Mouse (Mus musculus) frontal cortex, postnatal 25 days (tissue): ENCODE data around the gene Flot1.
"Not testable (repeated sequence)": the region's sequence is repeated elsewhere in the genome, so short reads cannot be mapped to it uniquely, and the experiment has no call there.

Source experiments
- DNase-seq, 2 experiments: peaks; one replicate each; pipeline ENCODE4 v3.0.0; 2022; ENCODE audit warnings: low spot score in 2 of 2

Flot1 gene

DNA sequence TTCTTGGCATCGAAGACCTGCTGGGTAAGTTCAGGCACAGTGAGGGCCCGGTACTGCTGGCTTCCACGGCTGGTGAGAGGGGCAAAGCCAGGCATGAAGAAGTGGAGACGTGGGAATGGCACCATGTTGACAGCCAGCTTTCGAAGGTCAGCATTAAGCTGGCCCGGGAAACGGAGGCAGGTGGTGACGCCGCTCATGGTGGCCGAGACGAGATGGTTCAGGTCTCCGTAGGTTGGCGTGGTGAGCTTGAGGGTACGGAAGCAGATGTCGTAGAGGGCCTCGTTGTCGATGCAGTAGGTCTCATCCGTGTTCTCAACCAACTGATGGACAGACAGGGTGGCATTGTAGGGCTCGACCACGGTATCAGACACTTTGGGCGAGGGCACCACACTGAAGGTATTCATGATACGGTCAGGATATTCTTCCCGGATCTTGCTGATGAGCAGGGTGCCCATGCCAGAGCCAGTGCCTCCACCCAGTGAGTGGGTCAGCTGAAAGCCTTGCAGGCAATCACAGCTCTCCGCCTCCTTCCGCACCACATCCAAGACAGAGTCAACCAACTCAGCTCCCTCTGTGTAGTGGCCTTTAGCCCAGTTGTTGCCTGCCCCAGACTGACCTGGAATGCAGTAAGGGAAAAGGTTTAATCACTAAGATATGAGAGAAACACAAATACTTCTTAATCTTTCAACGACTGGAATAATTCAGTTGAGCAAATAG lies 12.6 kb downstream of the Flot1 start:
- DNase-seq: no peak

DNA sequence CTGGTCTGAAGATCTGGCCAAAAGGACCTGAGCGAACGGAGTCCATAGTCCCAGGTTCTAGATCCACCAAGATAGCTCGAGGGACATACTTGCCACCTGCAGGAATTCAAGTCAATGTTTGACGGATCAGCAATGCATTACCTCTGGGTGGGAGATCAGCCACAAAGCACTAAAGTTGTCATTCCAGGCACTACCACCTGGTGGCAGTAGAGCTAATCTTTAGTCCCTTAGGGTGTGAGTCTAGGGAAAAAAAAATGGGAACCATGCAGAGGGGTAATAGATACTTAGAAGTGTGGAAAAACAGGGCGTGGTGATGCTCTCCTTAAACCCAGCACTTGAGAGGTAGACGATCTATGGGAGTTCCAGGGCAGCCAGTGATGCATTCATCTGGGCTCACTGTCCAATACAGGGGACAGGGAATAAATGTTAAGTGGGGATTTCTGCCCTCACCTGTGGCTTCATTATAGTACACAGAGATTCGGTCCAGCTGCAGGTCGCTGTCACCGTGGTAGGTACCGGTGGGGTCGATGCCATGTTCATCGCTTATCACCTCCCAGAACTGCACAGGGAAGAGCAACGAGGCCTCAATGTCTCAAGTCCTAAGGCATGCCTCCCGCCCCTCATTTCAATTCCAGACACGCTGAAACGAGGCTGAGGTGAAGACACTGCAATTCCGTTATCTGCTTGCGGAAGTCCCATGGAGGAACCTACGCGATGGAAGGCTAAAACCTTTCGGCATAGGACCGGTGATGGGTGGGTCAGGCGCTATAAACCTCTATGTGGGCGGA lies 13.3 kb downstream of the Flot1 start:
- peak; percentile 87 to 92 for DNase-seq

DNA sequence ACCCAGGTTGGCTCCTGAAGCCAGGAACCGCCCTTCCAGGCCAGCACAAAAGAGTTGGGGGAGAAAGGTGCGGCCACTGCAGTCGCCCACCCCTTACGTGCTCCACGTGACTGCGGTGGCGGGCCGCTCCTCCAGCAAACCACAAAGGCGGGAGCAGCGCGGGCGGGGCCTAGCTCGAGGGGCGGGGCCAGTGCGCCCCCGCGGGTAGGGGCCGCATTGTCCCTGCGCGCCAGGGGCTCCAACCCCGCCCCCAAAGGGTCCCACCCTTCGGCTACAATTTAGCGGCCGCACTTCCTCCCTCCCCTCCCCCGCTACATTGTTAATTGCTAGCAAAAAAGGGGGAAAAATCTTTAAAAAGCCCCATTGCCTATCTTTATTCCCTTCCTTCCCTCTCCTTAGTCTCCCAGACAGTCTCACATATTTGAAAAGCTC lies 14.0 kb downstream of the Flot1 start:
- DNase-seq: peak; percentile 60 to 75

DNA sequence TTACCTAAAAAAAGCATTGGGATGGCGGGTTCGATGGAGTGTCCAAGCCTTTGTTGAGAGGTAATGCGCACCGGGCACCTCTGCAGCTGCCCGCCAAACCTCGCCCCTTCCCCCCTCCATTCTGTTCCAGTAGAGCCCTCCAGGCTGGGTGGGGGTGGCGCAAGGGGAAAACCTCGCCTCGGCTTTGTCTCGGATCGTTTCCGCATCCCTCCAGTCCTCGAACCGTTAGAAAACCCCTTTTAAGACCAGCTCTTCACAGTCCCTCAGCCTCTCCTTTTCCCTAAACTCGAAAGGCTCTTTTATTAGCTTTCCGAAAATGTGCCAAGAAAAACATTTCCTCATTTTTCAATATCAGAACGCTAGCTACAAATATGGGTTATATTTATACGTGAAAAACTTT lies 14.5 kb downstream of the Flot1 start:
- DNase-seq: no peak

DNA sequence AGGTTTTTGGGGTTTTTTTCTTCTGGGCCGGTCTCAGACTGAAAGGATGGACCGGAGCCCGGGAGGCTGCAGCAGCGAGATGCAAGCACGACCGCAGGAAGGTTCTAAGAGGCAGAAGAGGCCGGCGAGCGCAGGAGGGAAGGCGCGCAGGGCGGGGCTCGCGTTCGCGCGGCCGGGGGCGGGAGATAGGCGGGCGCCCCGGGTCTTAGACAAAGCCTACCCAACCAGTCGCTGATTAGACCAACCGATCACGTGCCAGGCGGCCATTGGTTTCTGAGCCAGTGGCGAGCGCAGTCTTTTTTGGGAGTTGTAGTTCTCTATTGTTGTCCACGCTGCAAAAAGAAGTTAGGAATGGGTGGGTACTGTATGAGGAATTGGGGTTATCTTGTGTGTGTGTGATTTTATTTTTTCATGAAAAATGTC lies 15.1 kb downstream of the Flot1 start, which contains the start of gene Tubb5:
Tubb5 (minus strand) TSS at position 185 of the 423 bp plus-strand sequence.
- DNase-seq: peak; percentile 94 to 95

DNA sequence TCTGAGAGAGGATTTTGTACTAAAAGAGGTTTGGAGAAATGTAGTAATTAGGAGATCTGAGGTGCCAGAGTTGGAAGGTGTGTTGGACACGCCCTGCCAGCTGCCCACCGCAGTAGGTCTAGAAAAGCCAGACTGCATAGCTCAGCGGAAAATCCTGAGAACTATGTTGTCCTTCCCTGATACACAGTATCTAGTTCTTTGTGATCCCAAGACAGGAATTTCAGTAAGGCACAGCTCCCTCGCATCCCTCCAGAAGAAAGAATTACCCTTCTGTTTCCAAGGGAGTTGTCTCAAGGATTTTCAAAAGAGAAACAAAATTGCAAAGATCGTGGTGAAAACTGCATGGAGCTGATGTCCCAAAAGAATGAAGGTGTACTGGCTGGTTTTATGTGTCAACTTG lies 15.5 kb downstream of the Flot1 start:
- DNase-seq: no peak

DNA sequence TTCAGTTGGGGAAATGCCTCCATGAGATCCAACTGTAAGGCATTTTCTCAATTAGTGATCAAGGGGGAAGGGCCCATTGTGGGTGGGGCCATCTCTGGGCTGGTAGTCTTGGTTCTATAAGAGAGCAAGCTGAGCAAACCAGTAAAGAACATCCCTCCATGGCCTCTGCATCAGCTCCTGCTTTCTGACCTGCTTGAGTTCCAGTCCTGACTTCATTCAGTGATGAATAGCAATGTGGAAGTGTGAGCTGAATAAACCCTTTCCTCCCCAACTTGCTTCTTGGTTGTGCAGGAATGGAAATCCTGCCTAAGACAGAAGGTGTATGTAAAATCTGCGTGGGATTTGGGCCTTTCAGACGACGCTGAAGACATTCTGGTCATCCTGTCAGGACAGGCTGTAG lies 16.0 kb downstream of the Flot1 start:
- not testable (repeated sequence) for DNase-seq

DNA sequence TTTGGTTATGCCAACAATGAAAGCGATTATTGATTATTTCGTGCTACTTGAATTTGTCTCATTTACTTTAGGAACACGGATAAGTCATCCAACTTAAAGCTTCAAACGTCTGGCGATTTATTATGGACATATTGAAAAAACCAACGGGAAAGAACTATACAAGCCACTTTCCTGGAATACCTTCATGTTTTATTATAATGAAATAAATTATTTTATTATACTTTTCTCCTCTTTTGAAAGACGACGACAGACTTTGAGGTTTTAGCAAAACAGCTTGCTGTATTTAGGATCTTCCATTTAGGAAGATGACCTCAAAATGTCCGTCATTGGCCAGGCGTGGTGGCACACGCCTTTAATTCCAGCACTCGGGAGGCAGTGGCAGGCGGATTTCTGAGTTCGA lies 17.5 kb downstream of the Flot1 start:
- no peak for DNase-seq

DNA sequence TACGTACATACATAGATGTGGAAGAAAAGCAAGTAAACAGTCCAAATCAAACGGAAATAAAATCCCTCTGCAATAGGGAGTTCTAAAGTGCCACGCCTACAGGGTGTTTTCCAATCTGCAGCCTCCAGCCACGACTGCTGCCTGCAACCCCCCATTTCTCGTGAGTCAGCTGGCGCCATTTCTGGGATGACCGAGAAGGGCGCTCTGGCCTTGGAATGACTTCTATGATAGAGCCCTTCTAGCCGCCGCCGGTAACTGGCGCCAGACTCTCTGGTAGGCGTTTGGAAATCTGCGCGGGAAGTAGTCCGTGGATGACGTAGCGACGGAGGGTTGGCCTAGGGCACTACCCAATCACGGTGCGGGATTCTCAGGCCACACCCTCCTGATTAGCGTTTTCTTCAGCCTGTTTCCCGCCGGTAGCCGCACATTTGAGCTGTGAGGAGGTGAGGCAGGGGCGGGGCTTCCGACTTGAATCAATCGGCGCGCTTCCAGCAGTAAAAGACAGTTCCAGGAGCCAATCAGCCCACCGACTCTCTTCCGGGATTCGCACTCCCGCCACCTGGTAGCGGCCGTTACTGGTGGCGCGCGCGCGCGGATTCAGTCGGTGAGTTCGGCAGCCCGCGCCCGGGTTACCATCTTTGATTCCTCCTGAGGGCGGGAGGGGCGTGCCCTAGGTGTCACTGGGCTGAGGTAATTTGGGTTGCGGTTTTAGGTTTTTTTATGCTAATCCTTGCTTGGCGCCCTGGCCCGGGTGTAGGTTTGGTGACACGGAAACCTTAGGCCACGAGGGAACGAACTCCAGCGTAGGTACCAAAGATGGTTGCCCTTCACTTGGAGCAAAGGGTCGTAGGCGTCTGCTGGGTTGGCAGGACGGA lies 18.3 kb downstream of the Flot1 start, which contains the start of gene Mdc1:
Mdc1 (plus strand) TSS at position 440 of the 875 bp plus-strand sequence.
- peak; percentile 97 to 98 for DNase-seq

DNA sequence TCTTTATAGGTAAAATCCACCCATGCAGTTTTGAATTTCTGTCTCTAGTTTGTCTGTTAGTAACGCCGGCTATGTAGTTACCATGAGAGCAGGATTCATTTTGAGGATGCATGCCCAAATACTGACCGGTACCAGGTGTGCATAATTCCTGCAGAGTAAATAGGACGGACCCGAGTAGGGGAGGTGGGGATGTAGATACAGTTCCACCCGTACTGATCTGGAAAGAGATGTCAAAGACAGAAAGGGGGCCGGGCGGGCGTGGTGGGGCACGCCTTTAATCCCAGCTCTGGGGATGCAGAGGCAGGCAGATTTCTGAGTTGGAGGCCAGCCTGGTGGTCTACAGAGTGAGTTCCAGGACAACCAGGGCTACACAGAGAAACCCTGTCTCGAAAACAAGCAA lies 19.0 kb downstream of the Flot1 start:
- DNase-seq: no peak

DNA sequence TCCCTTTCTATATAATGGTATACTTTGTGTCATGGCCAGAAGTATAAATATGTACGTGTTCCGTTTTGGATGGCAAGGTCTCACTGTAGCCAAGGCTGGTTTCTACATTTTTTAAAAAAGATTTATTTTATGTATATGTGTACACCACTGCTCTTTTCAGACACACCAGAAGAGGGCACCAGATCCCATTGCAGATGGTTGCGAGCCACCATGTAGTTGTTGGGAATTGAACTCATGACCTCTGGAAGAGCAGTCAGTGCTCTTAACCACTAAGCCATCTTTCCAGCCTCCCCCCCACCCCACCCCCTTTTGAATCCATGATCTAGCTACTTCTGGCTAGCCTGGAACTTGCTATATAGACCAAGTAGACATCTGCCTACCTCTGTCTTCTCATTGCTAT lies 20.5 kb downstream of the Flot1 start:
- DNase-seq: no peak

DNA sequence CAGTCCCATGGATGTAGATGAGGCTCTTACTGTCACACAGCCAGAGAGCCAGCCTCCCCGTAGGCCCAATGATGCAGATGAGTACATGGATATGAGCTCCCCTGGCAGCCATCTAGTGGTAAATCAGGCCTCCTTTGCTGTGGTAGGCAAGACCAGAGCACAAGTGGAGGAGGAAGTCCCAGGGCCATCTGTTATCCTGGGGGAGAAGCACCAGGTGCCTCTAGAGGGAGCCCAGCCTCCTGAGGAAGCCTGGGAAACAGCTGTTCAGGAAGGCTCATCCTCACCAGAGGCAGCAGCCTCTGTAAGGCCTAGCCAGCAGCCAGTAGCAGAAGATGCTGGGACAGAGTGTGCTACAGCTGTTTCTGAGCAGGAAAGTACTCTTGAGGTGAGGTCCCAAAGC lies 25.1 kb downstream of the Flot1 start:
- DNase-seq: no peak

DNA sequence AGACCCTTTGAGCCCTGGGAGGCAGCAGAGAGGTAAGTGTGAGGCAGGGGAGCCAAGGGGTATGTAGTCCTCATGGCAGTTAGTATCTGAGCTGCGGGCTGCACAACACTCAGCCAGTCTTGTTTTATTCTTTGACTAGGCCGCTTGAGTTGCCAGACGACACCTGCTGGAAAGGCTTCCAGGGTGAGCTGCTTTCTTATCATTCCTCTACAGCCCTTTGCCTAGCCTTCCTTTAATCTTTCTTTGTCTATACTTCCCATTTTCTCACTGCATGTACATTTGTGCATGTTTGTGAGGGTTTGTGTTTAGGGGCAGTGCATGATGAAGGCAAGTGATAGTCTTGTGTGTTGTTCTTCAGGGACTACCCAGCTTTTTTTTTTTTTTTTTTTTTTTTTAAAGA lies 27.9 kb downstream of the Flot1 start:
- DNase-seq: no peak

DNA sequence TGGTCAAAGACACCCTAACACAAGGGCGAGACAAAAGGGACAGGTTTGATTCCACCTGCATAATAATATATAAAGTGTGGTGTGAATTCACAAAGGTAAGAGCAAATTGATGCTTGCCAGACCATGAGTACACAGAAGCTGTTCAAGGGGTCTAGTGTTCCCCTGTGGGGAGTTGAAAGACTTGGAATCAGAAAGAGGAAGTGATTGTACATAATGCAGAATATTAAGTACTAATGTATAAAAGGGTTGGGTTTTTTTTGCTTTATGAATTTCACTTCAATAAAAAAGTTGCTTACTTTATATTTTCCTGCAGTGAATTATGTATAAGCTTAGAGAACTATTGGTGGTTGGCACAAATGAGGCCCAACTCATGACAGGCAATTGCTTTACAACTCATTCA lies 36.3 kb downstream of the Flot1 start:
- DNase-seq: no peak

DNA sequence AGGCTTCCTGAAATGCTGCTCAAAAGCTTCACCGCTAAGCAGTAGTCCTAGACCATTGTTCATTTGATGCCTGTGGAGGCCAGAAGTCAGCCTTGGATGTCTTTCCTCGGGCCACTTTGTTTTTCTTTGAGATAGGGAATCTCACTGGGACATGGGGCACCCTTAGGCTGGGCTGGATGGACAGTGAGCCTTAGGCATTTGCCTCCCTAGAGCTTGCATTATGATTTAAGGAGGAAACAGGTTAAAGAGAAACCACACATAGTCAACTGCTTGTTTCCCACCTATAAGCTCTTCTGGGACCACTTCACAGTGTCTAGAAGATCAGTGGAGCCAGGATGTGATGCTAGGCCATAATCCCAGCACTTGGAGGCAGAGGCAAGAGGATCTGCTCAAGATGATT lies 36.8 kb downstream of the Flot1 start:
- no peak for DNase-seq

DNA sequence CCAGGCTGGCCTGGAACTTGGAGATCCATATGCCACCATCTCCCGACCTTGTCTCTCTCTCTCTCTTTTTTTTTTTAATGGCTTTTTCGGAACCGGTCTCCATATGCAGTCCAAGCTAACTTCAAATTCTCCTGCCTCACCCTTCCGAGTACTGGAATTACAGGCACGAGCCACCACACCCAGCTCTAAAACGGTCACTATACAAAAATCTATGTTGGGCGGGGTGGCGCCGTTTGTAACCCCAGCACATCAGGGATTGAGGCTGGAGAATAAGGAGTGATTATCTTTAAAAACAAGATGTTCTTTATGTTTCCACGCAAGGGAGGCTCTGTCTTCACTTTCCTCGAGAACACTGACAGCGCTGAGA lies 37.8 kb downstream of the Flot1 start:
- no peak for DNase-seq

DNA sequence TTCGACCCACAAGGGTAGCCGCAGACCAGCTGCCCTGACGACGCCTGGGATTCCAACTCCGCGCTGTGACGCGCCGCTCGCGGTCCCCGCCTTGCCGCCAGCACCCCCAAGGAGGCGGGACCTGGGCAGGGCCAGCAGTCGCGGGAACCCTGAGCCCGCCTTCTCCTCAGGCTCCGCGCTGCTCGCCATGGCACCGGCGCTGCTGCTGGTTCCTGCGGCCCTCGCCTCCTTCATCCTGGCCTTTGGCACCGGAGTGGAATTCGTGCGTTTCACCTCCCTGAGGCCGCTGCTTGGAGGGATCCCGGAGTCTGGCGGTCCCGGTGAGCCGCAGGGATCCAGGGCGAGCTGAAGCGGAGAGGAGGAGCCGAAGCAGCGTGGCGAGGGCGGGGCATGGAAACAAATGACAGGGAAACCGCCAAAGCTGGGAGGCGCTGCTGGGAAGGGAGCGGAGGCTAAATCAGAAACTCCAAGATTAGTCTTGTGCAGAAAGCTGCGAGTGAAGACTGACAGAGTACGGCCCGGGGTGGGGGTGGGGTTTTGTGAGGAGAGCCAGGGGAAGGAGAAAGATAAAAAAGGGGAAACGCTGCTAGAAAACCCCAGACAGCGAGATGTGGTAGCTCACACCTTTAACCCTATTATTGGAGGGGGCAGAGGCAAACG lies 38.3 kb downstream of the Flot1 start, which contains the start of gene Nrm:
Nrm (plus strand) TSS at position 121 of the 660 bp plus-strand sequence.
- DNase-seq: peak; percentile 78

DNA sequence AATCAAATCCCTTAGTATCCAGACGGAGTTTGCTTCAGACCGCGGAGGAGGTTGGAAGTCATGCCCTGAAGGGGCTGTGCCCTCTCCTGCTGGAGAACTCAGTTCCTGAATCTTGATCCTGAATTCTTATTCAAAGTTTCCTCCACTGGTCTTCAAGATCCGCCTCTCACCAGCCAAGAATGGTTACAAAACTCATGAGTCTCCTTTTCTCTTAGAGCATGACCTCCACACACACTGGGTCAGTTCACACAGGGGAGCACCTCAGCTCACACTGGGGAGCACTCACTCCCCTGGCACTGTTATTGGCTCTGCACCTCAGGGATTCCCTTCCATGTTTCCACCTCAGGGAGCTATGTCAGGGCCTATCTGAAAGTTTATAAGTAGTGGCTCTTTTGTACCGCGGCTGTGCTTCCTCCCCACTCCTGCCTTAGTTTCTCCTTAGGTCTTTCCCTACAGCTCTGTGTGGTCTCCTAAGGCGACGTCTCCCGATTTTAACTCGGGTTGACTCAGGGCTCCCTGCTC lies 41.9 kb downstream of the Flot1 start:
- no peak for DNase-seq

DNA sequence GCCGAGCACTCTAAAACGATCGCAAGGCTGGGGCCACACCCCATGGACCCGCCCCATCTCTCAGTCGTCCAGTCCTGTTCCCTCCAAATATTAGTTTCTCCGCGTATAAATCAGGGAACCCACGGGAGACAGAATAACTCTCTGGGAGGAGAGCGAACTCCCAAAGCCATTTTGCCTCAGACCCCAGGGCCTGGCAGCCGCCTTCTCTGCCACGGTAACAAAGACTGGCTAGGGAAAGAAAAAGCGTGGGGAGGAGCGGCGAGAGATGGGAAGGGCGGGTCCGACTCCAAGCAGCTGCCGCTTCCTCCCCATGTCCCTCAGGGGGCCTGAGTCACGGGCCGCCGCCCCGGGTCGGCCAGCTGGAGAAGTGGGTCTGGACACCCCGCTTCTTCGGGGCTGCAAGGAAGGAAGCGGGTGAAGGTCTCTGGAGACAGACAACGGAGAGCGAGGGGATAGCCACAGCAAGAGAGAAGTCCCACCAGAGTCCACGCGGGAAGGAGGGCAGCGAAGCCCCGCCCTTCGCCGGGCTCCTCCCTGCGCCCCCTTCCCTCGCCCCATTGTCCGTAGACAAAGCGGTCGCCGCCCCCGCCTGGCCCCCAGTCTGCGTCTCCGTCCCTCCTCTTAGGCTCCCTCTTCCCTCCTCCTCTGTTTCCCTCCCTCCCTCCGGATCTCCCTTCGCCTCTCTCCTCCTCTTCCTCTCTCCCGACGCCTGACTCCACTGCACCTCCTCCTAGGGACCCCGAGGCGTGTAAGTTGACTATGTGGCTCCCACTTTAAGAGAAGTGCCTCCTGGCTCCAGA lies 42.7 kb downstream of the Flot1 start, which contains the start of gene Ppp1r18:
Ppp1r18 (plus strand) TSS at position 113 of the 800 bp plus-strand sequence.
- no peak for DNase-seq

DNA sequence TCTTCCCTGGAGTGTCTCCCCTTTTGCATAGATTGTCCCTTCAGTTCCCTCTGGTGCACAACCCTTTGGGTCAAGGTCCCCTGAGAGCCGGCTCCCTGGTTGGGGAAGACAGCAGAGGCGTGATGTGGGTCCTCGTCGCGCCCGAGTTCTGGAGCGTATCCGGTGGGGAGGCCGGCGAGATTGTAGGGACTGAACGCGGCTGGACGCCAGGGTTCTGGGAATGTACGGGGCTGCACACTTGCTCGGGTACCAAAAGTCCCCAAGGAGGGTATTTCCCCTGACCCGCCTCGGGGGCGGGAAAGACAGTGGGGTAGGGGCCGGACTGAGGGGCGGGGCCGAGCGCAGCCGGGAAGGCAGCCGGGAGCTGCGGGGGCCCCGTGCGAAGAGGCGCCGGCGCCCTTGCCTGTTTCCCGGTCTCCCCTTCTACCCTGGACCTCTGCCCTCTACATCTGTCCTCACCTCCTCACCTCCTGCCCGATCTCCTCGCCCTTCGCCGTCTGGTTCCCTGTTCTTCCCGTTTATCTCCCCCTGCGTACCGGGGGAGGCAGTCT lies 43.3 kb downstream of the Flot1 start:
- no peak for DNase-seq
